Comparison of ENCODE assay signal across 8 mouse cellular contexts in genomic region chr12:25864113-25864852, GRCm38 (mm10).
A peak's percentile ranks its signal among the peaks of the same experiment; 100 is the strongest.
DNase-seq lines count a peak whose midpoint lies in the region; ATAC-seq and TF ChIP-seq lines count a peak whose summit lies in the region.

No protein-coding gene starts in this region.

- no peak for TF ChIP-seq POLR2A in CH12.LX (IDR thresholded peaks at IDR 0.05; ENCODE audit: low read depth, low read length)

- DNase-seq in kidney, adult 11 months, result peak; percentile 2
- DNase-seq in CH12.LX (ENCODE audit: extremely low read depth), result peak; percentile 62
- DNase-seq in brain, adult 2 months (ENCODE audit: low read depth, low spot score), result peak; percentile 71
- no peak for DNase-seq in liver, embryonic 14.5 days (ENCODE audit: low read depth in 3 of 3, low spot score in 3 of 3)
- peak; percentile 27 to 71 for DNase-seq in spleen, postnatal 4 days (ENCODE audit: low spot score in 2 of 2)

- no peaks in the 10 kb centered on the region for H3K27me3 ChIP-seq in kidney, embryonic 14.5 days (ENCODE audit: control insufficient read depth, insufficient read depth, low read length)
- H3K27me3 ChIP-seq in CH12.LX (replicated peaks), result no peaks in the 10 kb centered on the region
- H3K27me3 ChIP-seq in liver, embryonic 14.5 days (ENCODE audit: control insufficient read depth, insufficient read depth, low read length), result no peaks in the 10 kb centered on the region

- no peaks in the 10 kb centered on the region for H3K4me1 ChIP-seq in kidney, embryonic 14.5 days (ENCODE audit: control insufficient read depth, insufficient read depth, low read length)
- no peaks in the 10 kb centered on the region for H3K4me1 ChIP-seq in CH12.LX (ENCODE audit: control insufficient read depth in 1 of 2, insufficient read depth in 2 of 2)
- H3K4me1 ChIP-seq in liver, embryonic 14.5 days (replicated peaks; ENCODE audit: control insufficient read depth in 2 of 2, insufficient read depth in 2 of 2, low read length in 1 of 2), result no peaks in the 10 kb centered on the region

- no peak overlapping the region for H3K4me2 ChIP-seq in kidney, embryonic 14.5 days (replicated peaks; ENCODE audit: low read depth, low read length)
- no peak overlapping the region for H3K4me2 ChIP-seq in CH12.LX (ENCODE audit: insufficient read depth, low read depth, poor library complexity, severe bottlenecking)
- no peak overlapping the region for H3K4me2 ChIP-seq in liver, embryonic 14.5 days (ENCODE audit: low read depth)

- H3K9me3 ChIP-seq in kidney, embryonic 14.5 days (ENCODE audit: control insufficient read depth, low read length), result 0 out of 2 replicates have a peak, but pooled peaks cover 3% of the 10 kb centered on the region
- no peaks in the 10 kb centered on the region for H3K9me3 ChIP-seq in CH12.LX (replicated peaks; ENCODE audit: low read length)
- no peaks in the 10 kb centered on the region for H3K9me3 ChIP-seq in liver, embryonic 14.5 days (ENCODE audit: control insufficient read depth, low read length)

- H3K4me3 ChIP-seq in kidney, embryonic 14.5 days (ENCODE audit: low read length), result no peak overlapping the region
- H3K4me3 ChIP-seq in CH12.LX (replicated peaks in 1 of 3; ENCODE audit: low read depth in 2 of 3, low read length in 2 of 3, poor library complexity in 1 of 3), result no peak overlapping the region
- H3K4me3 ChIP-seq in liver, embryonic 14.5 days (ENCODE audit: insufficient read depth in 1 of 2, low read depth in 2 of 2, low read length in 2 of 2), result no peak overlapping the region

- dilution Hi-C loops in CH12.LX (cut with MboI; ENCODE audit: extremely low pct_ligation_motif_present, extremely low pct_unique_long_range_greater_than_20kb, low sequenced_read_pairs), result no loop called here

- no peak overlapping the region for H3K9ac ChIP-seq in kidney, embryonic 14.5 days (ENCODE audit: low read depth, low read length)
- no peak overlapping the region for H3K9ac ChIP-seq in CH12.LX (ENCODE audit: insufficient read depth, low read depth)
- H3K9ac ChIP-seq in liver, embryonic 14.5 days (replicated peaks), result no peak overlapping the region

- peak; percentile 52 for TF ChIP-seq RAD21 in CH12.LX (IDR thresholded peaks at IDR 0.05; ENCODE audit: low read depth, low read length)

- no peaks in the 10 kb centered on the region for H3K79me2 ChIP-seq in CH12.LX (replicated peaks; ENCODE audit: control insufficient read depth, extremely low read depth, insufficient read depth, poor library complexity, severe bottlenecking)

- H3K27ac ChIP-seq in kidney, embryonic 14.5 days (ENCODE audit: low read depth, low read length), result no peak overlapping the region
- H3K27ac ChIP-seq in CH12.LX (ENCODE audit: insufficient read depth, low read depth), result no peak overlapping the region
- H3K27ac ChIP-seq in liver, embryonic 14.5 days, result no peak overlapping the region

- no peaks in the 10 kb centered on the region for H3K36me3 ChIP-seq in kidney, embryonic 14.5 days (ENCODE audit: control insufficient read depth, insufficient read depth, low read length)
- no peaks in the 10 kb centered on the region for H3K36me3 ChIP-seq in CH12.LX (replicated peaks in 1 of 2; ENCODE audit: control insufficient read depth in 1 of 2, insufficient read depth in 1 of 2, low read length in 1 of 2)
- H3K36me3 ChIP-seq in liver, embryonic 14.5 days (replicated peaks; ENCODE audit: control insufficient read depth, insufficient read depth, low read depth), result no peaks in the 10 kb centered on the region

- WGBS in kidney, embryonic 14.5 days, result 68% methylated on average over 7 of the region's 7 CpGs
- 42% methylated on average over 7 of the region's 7 CpGs for WGBS in liver, embryonic 14.5 days (ENCODE audit: insufficient replicate concordance)

- TF ChIP-seq EP300 in CH12.LX (IDR thresholded peaks at IDR 0.05; ENCODE audit: low read length), result no peak
- TF ChIP-seq EP300 in liver, embryonic 14.5 days (IDR thresholded peaks at IDR 0.05; ENCODE audit: low read depth), result no peak

- peak; percentile 37 to 76; a peak in 3 of 4 replicates for TF ChIP-seq CTCF in CH12.LX (conservative IDR thresholded peaks at IDR 0.05 in 1 of 2, IDR thresholded peaks at IDR 0.05 in 1 of 2; ENCODE audit: low read depth in 2 of 2, low read length in 2 of 2)
- TF ChIP-seq CTCF in liver, embryonic 14.5 days (IDR thresholded peaks at IDR 0.05; ENCODE audit: low read depth), result peak; percentile 46

- in situ Hi-C loops in CH12.LX (cut with MboI; ENCODE audit: low pct_ligation_motif_present, low pct_unique_long_range_greater_than_20kb, low sequenced_read_pairs), result loop anchor here (25.0 kb wide), 1 partner anchor 777 kb away; the partner anchor contains the start of gene Id2

- ATAC-seq in kidney, embryonic 14.5 days (ENCODE audit: low FRiP score, low TSS enrichment), result no peak
- ATAC-seq in granulocyte monocyte progenitor cell, adult 5-6 weeks (replicated peaks; ENCODE audit: poor library complexity, severe bottlenecking), result peak; percentile 76
- no peak for ATAC-seq in liver, embryonic 14.5 days (ENCODE audit: insufficient read depth)
- no peak for ATAC-seq in erythroid progenitor cell, adult 5-6 weeks (replicated peaks; ENCODE audit: low FRiP score, poor library complexity, severe bottlenecking)

TF ChIP-seq in CH12.LX, 34 proteins besides CTCF, POLR2A, EP300 and RAD21:
- TF ChIP-seq ETS1 (conservative IDR thresholded peaks at IDR 0.05; ENCODE audit: low read depth, low read length) (no peak), SMC3 (IDR thresholded peaks at IDR 0.05; ENCODE audit: low read depth, low read length) (peak; percentile 87), MAX (IDR thresholded peaks at IDR 0.05; ENCODE audit: low read length) (no peak), ELF1 (IDR thresholded peaks at IDR 0.05; ENCODE audit: low read depth, low read length) (0 out of 2 replicates have a peak, but pooled peaks have one; percentile 23), CHD2 (IDR thresholded peaks at IDR 0.05; ENCODE audit: low read length) (no peak), HCFC1 (IDR thresholded peaks at IDR 0.05; ENCODE audit: low read depth, low read length) (no peak), ZKSCAN1 (IDR thresholded peaks at IDR 0.05; ENCODE audit: borderline replicate concordance, low read depth, low read length) (no peak)

Comparison
In these comparisons a context has a peak if more than half of its experiments do, and no peak if none do; other contexts are left out.
1. DNase-seq: peak in kidney, adult 11 months (single experiment), CH12.LX (single experiment), brain, adult 2 months (single experiment) and spleen, postnatal 4 days (2 of 2); none in liver, embryonic 14.5 days (0 of 3).